Comparison of ENCODE assay signal across 8 mouse cellular contexts in genomic region chr8:70865350-70866000, GRCm38 (mm10). TPM values are rescaled to one million over a fixed set of nuclear protein-coding genes. Genes with fewer than 3 reads are reported as not detected.
DNase-seq lines count a peak whose midpoint lies in the region; ATAC-seq and TF ChIP-seq lines count a peak whose summit lies in the region.

No protein-coding gene starts in this region.

- H3K9me3 ChIP-seq in CH12.LX (replicated peaks; ENCODE audit: low read length) = no peaks in the 10 kb centered on the region
- no peaks in the 10 kb centered on the region for H3K9me3 ChIP-seq in forebrain, embryonic 12.5 days
- H3K9me3 ChIP-seq in heart, postnatal 0 days (replicated peaks; ENCODE audit: control insufficient read depth, low read length) = no peaks in the 10 kb centered on the region
- no peaks in the 10 kb centered on the region for H3K9me3 ChIP-seq in liver, embryonic 16.5 days (replicated peaks; ENCODE audit: control insufficient read depth, low read length)
- H3K9me3 ChIP-seq in neural tube, embryonic 13.5 days = no peaks in the 10 kb centered on the region

- no peak for TF ChIP-seq POLR2A in CH12.LX (IDR thresholded peaks at IDR 0.05; ENCODE audit: low read depth, low read length)
- TF ChIP-seq POLR2A in testis, adult 2 months (IDR thresholded peaks at IDR 0.05; ENCODE audit: control insufficient read depth, low read depth, low read length) = no peak

- no peak for TF ChIP-seq RAD21 in CH12.LX (IDR thresholded peaks at IDR 0.05; ENCODE audit: low read depth, low read length)

- H3K36me3 ChIP-seq in CH12.LX (replicated peaks in 1 of 2; ENCODE audit: control insufficient read depth in 1 of 2, insufficient read depth in 1 of 2, low read length in 1 of 2) = peaks cover 14 to 31% of the 10 kb centered on the region in 2 experiments
- peaks cover 8% of the 10 kb centered on the region for H3K36me3 ChIP-seq in forebrain, embryonic 12.5 days (replicated peaks)
- H3K36me3 ChIP-seq in heart, postnatal 0 days (replicated peaks; ENCODE audit: control insufficient read depth, insufficient read depth, low read length) = peaks cover 6% of the 10 kb centered on the region; the same call in 1 of the 2 replicates
- H3K36me3 ChIP-seq in liver, embryonic 16.5 days (ENCODE audit: control insufficient read depth, insufficient read depth) = peaks cover 3% of the 10 kb centered on the region; the same call in 1 of the 2 replicates
- peaks cover 8% of the 10 kb centered on the region for H3K36me3 ChIP-seq in neural tube, embryonic 13.5 days
- H3K36me3 ChIP-seq in testis, adult 2 months (ENCODE audit: control insufficient read depth, insufficient read depth, low read length) = no peaks in the 10 kb centered on the region

- H3K4me2 ChIP-seq in CH12.LX (ENCODE audit: insufficient read depth, low read depth, poor library complexity, severe bottlenecking) = peak overlapping the region; percentile 86
- peak overlapping the region; percentile 85 for H3K4me2 ChIP-seq in forebrain, embryonic 12.5 days
- peak overlapping the region; percentile 83 for H3K4me2 ChIP-seq in heart, postnatal 0 days (ENCODE audit: low read depth, low read length)
- H3K4me2 ChIP-seq in liver, embryonic 16.5 days (ENCODE audit: low read depth, low read length) = peak overlapping the region; percentile 82
- H3K4me2 ChIP-seq in neural tube, embryonic 13.5 days = peak overlapping the region; percentile 96

- H3K79me2 ChIP-seq in CH12.LX (replicated peaks; ENCODE audit: control insufficient read depth, extremely low read depth, insufficient read depth, poor library complexity, severe bottlenecking) = no peaks in the 10 kb centered on the region

- peaks cover 12 to 53% of the 10 kb centered on the region in 2 experiments for H3K4me1 ChIP-seq in CH12.LX (ENCODE audit: control insufficient read depth in 1 of 2, insufficient read depth in 2 of 2)
- peaks cover 72% of the 10 kb centered on the region for H3K4me1 ChIP-seq in forebrain, embryonic 12.5 days
- peaks cover 12% of the 10 kb centered on the region; the same call in 1 of the 2 replicates for H3K4me1 ChIP-seq in heart, postnatal 0 days (ENCODE audit: control insufficient read depth, insufficient read depth)
- H3K4me1 ChIP-seq in liver, embryonic 16.5 days (ENCODE audit: control insufficient read depth, low read depth, low read length) = peaks cover 57% of the 10 kb centered on the region
- peaks cover 74% of the 10 kb centered on the region for H3K4me1 ChIP-seq in neural tube, embryonic 13.5 days (replicated peaks)
- H3K4me1 ChIP-seq in testis, adult 2 months (ENCODE audit: control insufficient read depth, insufficient read depth, low read length) = peaks cover 45% of the 10 kb centered on the region

- ATAC-seq in forebrain, embryonic 12.5 days (ENCODE audit: low FRiP score) = peak; percentile 89
- peak; percentile 91 for ATAC-seq in heart, postnatal 0 days (ENCODE audit: insufficient read depth, low read depth)
- ATAC-seq in liver, embryonic 16.5 days (ENCODE audit: low read depth) = peak; percentile 96
- peak; percentile 81 for ATAC-seq in neural tube, embryonic 13.5 days (ENCODE audit: low read depth)

- H3K27ac ChIP-seq in CH12.LX (ENCODE audit: insufficient read depth, low read depth) = no peak overlapping the region
- peak overlapping the region; percentile 97 for H3K27ac ChIP-seq in forebrain, embryonic 12.5 days
- peak overlapping the region; percentile 78 for H3K27ac ChIP-seq in heart, postnatal 0 days (ENCODE audit: low read depth)
- peak overlapping the region; percentile 81 for H3K27ac ChIP-seq in liver, embryonic 16.5 days (ENCODE audit: low read length)
- peak overlapping the region; percentile 97 for H3K27ac ChIP-seq in neural tube, embryonic 13.5 days (replicated peaks)
- no peak overlapping the region for H3K27ac ChIP-seq in testis, adult 2 months (ENCODE audit: control insufficient read depth, insufficient read depth, low read depth, low read length)

- peaks cover 42% of the 10 kb centered on the region for H3K27me3 ChIP-seq in CH12.LX (replicated peaks)
- peaks cover 26% of the 10 kb centered on the region for H3K27me3 ChIP-seq in forebrain, embryonic 12.5 days
- H3K27me3 ChIP-seq in heart, postnatal 0 days (ENCODE audit: control insufficient read depth, insufficient read depth, low read length) = peaks cover 16% of the 10 kb centered on the region; the same call in 1 of the 2 replicates
- peaks cover 45% of the 10 kb centered on the region for H3K27me3 ChIP-seq in liver, embryonic 16.5 days (ENCODE audit: control insufficient read depth, insufficient read depth, low read depth, low read length)
- peaks cover 17% of the 10 kb centered on the region; the same call in 1 of the 2 replicates for H3K27me3 ChIP-seq in neural tube, embryonic 13.5 days
- H3K27me3 ChIP-seq in testis, adult 2 months (ENCODE audit: control insufficient read depth, insufficient read depth, low read length) = peaks cover 2% of the 10 kb centered on the region

- no peak for TF ChIP-seq CTCF in CH12.LX (conservative IDR thresholded peaks at IDR 0.05 in 1 of 2, IDR thresholded peaks at IDR 0.05 in 1 of 2; ENCODE audit: low read depth in 2 of 2, low read length in 2 of 2)
- no peak for TF ChIP-seq CTCF in heart, postnatal 0 days (IDR thresholded peaks at IDR 0.05; ENCODE audit: low read depth)
- TF ChIP-seq CTCF in testis, adult 2 months (IDR thresholded peaks at IDR 0.05; ENCODE audit: control insufficient read depth, insufficient read depth, insufficient replicate concordance, low read depth, low read length) = no peak

- H3K4me3 ChIP-seq in CH12.LX (replicated peaks in 1 of 3; ENCODE audit: low read depth in 2 of 3, low read length in 2 of 3, poor library complexity in 1 of 3) = peak overlapping the region in 1 of 3 experiments; percentile 16
- H3K4me3 ChIP-seq in forebrain, embryonic 12.5 days (replicated peaks) = peak overlapping the region; percentile 58
- H3K4me3 ChIP-seq in heart, postnatal 0 days (ENCODE audit: low read depth, low read length) = peak overlapping the region; percentile 63
- peak overlapping the region; percentile 84 for H3K4me3 ChIP-seq in liver, embryonic 16.5 days (ENCODE audit: low read depth, low read length)
- peak overlapping the region; percentile 58 for H3K4me3 ChIP-seq in neural tube, embryonic 13.5 days
- H3K4me3 ChIP-seq in testis, adult 2 months (ENCODE audit: control insufficient read depth, low read depth, low read length) = peak overlapping the region; percentile 83

- in situ Hi-C loops in CH12.LX (cut with MboI; ENCODE audit: low pct_ligation_motif_present, low pct_unique_long_range_greater_than_20kb, low sequenced_read_pairs) = no loop called here

- peak; percentile 37; the same call in 1 of the 2 replicates for TF ChIP-seq EP300 in CH12.LX (IDR thresholded peaks at IDR 0.05; ENCODE audit: low read length)
- no peak for TF ChIP-seq EP300 in heart, postnatal 0 days (IDR thresholded peaks at IDR 0.05; ENCODE audit: low read depth)

- no peak overlapping the region for H3K9ac ChIP-seq in CH12.LX (ENCODE audit: insufficient read depth, low read depth)
- peak overlapping the region; percentile 74 for H3K9ac ChIP-seq in forebrain, embryonic 12.5 days
- H3K9ac ChIP-seq in heart, postnatal 0 days (replicated peaks; ENCODE audit: low read depth, low read length) = peak overlapping the region; percentile 44
- peak overlapping the region; percentile 78 for H3K9ac ChIP-seq in liver, embryonic 16.5 days (ENCODE audit: low read depth, low read length)
- peak overlapping the region; percentile 80 for H3K9ac ChIP-seq in neural tube, embryonic 13.5 days

- DNase-seq in CH12.LX (ENCODE audit: extremely low read depth) = peak; percentile 100
- peak; percentile 100 for DNase-seq in c-Kit-positive CD71-positive TER-119-negative erythroid progenitor cells, embryonic 14.5 days (ENCODE audit: low read depth)
- peak; percentile 99 for DNase-seq in heart, postnatal 0 days (ENCODE audit: low spot score)
- DNase-seq in kidney, postnatal 4 days = peak; percentile 99

- under 1% methylated on average over 45 of the region's 46 CpGs for WGBS in forebrain, embryonic 12.5 days
- under 1% methylated on average over 46 of the region's 46 CpGs for WGBS in heart, postnatal 0 days
- WGBS in liver, embryonic 16.5 days (ENCODE audit: insufficient replicate concordance) = under 1% methylated on average over 46 of the region's 46 CpGs
- under 1% methylated on average over 46 of the region's 46 CpGs for WGBS in neural tube, embryonic 13.5 days

- dilution Hi-C loops in CH12.LX (cut with MboI; ENCODE audit: extremely low pct_ligation_motif_present, extremely low pct_unique_long_range_greater_than_20kb, low sequenced_read_pairs) = no loop called here

RNA-seq across cellular contexts. Expression of gene Kcnn1, which starts 2.4 kb away (rescaled TPM):
- total RNA-seq in CH12.LX (2012; rRNA removed) (0.13 and 0.21 TPM in 2 replicates), CH12.LX (2014; rRNA removed) (not detected in 2 replicates)
- polyA plus RNA-seq in CH12.LX (2012; ENCODE audit: insufficient read length, low read depth) = not detected in 2 replicates
- 14.4 and 16.3 TPM in 2 replicates for polyA plus RNA-seq in forebrain, embryonic 12.5 days (2016; fragmentation: Nextera tagmentation; extraction: Ambion mirVana)
- 7.5 and 25.2 TPM in 2 replicates for total RNA-seq in heart, postnatal 0 days (2014; rRNA removed; ENCODE audit: low replicate concordance)
- 3.4 TPM in 2 replicates for polyA plus RNA-seq in heart, postnatal 0 days (2015; fragmentation: Nextera tagmentation; extraction: Ambion mirVana)
- 0.20 and 0.46 TPM in 2 replicates for polyA plus RNA-seq in liver, embryonic 16.5 days (2015; fragmentation: Nextera tagmentation; extraction: Ambion mirVana)
- polyA plus RNA-seq in neural tube, embryonic 13.5 days (2015; fragmentation: Nextera tagmentation; extraction: Ambion mirVana) = 17.5 and 17.9 TPM in 2 replicates
- 0.72 and 1.5 TPM in 2 replicates for polyA plus RNA-seq in testis, adult 2 months (2012; rRNA removed)

RNA-seq across cellular contexts. Expression of gene Ccdc124, which starts 8.3 kb away (rescaled TPM):
- total RNA-seq in CH12.LX (2012; rRNA removed) = 58.7 and 62.9 TPM in 2 replicates
- total RNA-seq in CH12.LX (2014; rRNA removed) = 29.2 and 36.2 TPM in 2 replicates
- polyA plus RNA-seq in CH12.LX (2012; ENCODE audit: insufficient read length, low read depth) = 82.0 and 113 TPM in 2 replicates
- 154 and 159 TPM in 2 replicates for polyA plus RNA-seq in forebrain, embryonic 12.5 days (2016; fragmentation: Nextera tagmentation; extraction: Ambion mirVana)
- 12.6 and 32.0 TPM in 2 replicates for total RNA-seq in heart, postnatal 0 days (2014; rRNA removed; ENCODE audit: low replicate concordance)
- polyA plus RNA-seq in heart, postnatal 0 days (2015; fragmentation: Nextera tagmentation; extraction: Ambion mirVana) = 77.9 and 79.5 TPM in 2 replicates
- 42.5 and 43.1 TPM in 2 replicates for polyA plus RNA-seq in liver, embryonic 16.5 days (2015; fragmentation: Nextera tagmentation; extraction: Ambion mirVana)
- polyA plus RNA-seq in neural tube, embryonic 13.5 days (2015; fragmentation: Nextera tagmentation; extraction: Ambion mirVana) = 148 and 156 TPM in 2 replicates
- 51.3 and 65.9 TPM in 2 replicates for polyA plus RNA-seq in testis, adult 2 months (2012; rRNA removed)

RNA-seq across cellular contexts. Expression of gene Arrdc2, which starts 26.0 kb away (rescaled TPM):
- total RNA-seq in CH12.LX (2012; rRNA removed) (7.2 and 8.0 TPM in 2 replicates), CH12.LX (2014; rRNA removed) (5.6 and 8.8 TPM in 2 replicates)
- polyA plus RNA-seq in CH12.LX (2012; ENCODE audit: insufficient read length, low read depth) = 4.3 and 6.1 TPM in 2 replicates
- polyA plus RNA-seq in forebrain, embryonic 12.5 days (2016; fragmentation: Nextera tagmentation; extraction: Ambion mirVana) = 5.6 and 8.2 TPM in 2 replicates
- 4.5 and 38.1 TPM in 2 replicates for total RNA-seq in heart, postnatal 0 days (2014; rRNA removed; ENCODE audit: low replicate concordance)
- 3.0 and 3.6 TPM in 2 replicates for polyA plus RNA-seq in heart, postnatal 0 days (2015; fragmentation: Nextera tagmentation; extraction: Ambion mirVana)
- 11.6 and 13.5 TPM in 2 replicates for polyA plus RNA-seq in liver, embryonic 16.5 days (2015; fragmentation: Nextera tagmentation; extraction: Ambion mirVana)
- polyA plus RNA-seq in neural tube, embryonic 13.5 days (2015; fragmentation: Nextera tagmentation; extraction: Ambion mirVana) = 7.8 TPM in 2 replicates
- polyA plus RNA-seq in testis, adult 2 months (2012; rRNA removed) = 17.1 and 19.4 TPM in 2 replicates

RNA-seq across cellular contexts. Expression of gene Slc5a5, which starts 27.1 kb away (rescaled TPM):
- total RNA-seq in CH12.LX (2012; rRNA removed) = 0.04 and 0.21 TPM in 2 replicates
- 0.16 TPM in 1 of 2 replicates, not detected in the other for total RNA-seq in CH12.LX (2014; rRNA removed)
- polyA plus RNA-seq in CH12.LX (2012; ENCODE audit: insufficient read length, low read depth) = 0.26 and 0.41 TPM in 2 replicates
- 0.49 and 0.67 TPM in 2 replicates for polyA plus RNA-seq in forebrain, embryonic 12.5 days (2016; fragmentation: Nextera tagmentation; extraction: Ambion mirVana)
- not detected in 2 replicates for total RNA-seq in heart, postnatal 0 days (2014; rRNA removed; ENCODE audit: low replicate concordance)
- 0.05 and 0.10 TPM in 2 replicates for polyA plus RNA-seq in heart, postnatal 0 days (2015; fragmentation: Nextera tagmentation; extraction: Ambion mirVana)
- polyA plus RNA-seq in liver, embryonic 16.5 days (2015; fragmentation: Nextera tagmentation; extraction: Ambion mirVana) = 0.11 TPM in 1 of 2 replicates, not detected in the other
- polyA plus RNA-seq in neural tube, embryonic 13.5 days (2015; fragmentation: Nextera tagmentation; extraction: Ambion mirVana) = 1.6 TPM in 2 replicates
- 1.3 and 1.5 TPM in 2 replicates for polyA plus RNA-seq in testis, adult 2 months (2012; rRNA removed)

RNA-seq across cellular contexts. Expression of gene Rpl18a, which starts 31.7 kb away (rescaled TPM):
- total RNA-seq in CH12.LX (2012; rRNA removed) = 4,693 and 5,917 TPM in 2 replicates
- 1,807 and 2,035 TPM in 2 replicates for total RNA-seq in CH12.LX (2014; rRNA removed)
- polyA plus RNA-seq in CH12.LX (2012; ENCODE audit: insufficient read length, low read depth) = 3,837 and 4,364 TPM in 2 replicates
- 2,624 and 2,770 TPM in 2 replicates for polyA plus RNA-seq in forebrain, embryonic 12.5 days (2016; fragmentation: Nextera tagmentation; extraction: Ambion mirVana)
- total RNA-seq in heart, postnatal 0 days (2014; rRNA removed; ENCODE audit: low replicate concordance) = 2,186 and 2,206 TPM in 2 replicates
- 2,523 and 2,655 TPM in 2 replicates for polyA plus RNA-seq in heart, postnatal 0 days (2015; fragmentation: Nextera tagmentation; extraction: Ambion mirVana)
- 2,028 and 2,149 TPM in 2 replicates for polyA plus RNA-seq in liver, embryonic 16.5 days (2015; fragmentation: Nextera tagmentation; extraction: Ambion mirVana)
- 2,220 and 2,572 TPM in 2 replicates for polyA plus RNA-seq in neural tube, embryonic 13.5 days (2015; fragmentation: Nextera tagmentation; extraction: Ambion mirVana)
- polyA plus RNA-seq in testis, adult 2 months (2012; rRNA removed) = 1,162 and 1,446 TPM in 2 replicates

Comparison
In these comparisons a context has a peak if more than half of its experiments do, and no peak if none do; other contexts are left out.
1. H3K27ac ChIP-seq: peak in forebrain, embryonic 12.5 days (single experiment), heart, postnatal 0 days (single experiment), liver, embryonic 16.5 days (single experiment) and neural tube, embryonic 13.5 days (single experiment); none in CH12.LX (single experiment) and testis, adult 2 months (single experiment).
2. Peak in every context shown above with its lines, with median percentiles within 50 percentile points of each other: DNase-seq, H3K4me2 ChIP-seq and ATAC-seq.